18 mouse cellular contexts compared by ENCODE assay signal in genomic region chr1:170834756-170835155, GRCm38 (mm10). TPM values are rescaled to one million over a fixed set of nuclear protein-coding genes. Genes with fewer than 3 reads are reported as not detected.
DNase-seq lines count a peak whose midpoint lies in the region; ATAC-seq lines count a peak whose summit lies in the region.
"Had no signal": no experiment of that assay in that cellular context is flagged by ENCODE, and none has a peak within 500 bp of the region (broad histone marks: within the 10 kb centered on the region; RNA-seq: fewer than 3 reads in every experiment).

No protein-coding gene starts in this region.

- H3K36me3 ChIP-seq in kidney, embryonic 16.5 days (ENCODE audit: insufficient read depth, low read length) = peaks cover 6% of the 10 kb centered on the region; the same call in 1 of the 2 replicates
- 0 out of 2 replicates have a peak, but pooled peaks cover 2% of the 10 kb centered on the region for H3K36me3 ChIP-seq in forebrain, embryonic 12.5 days (replicated peaks)
- H3K36me3 ChIP-seq: hindbrain, embryonic 15.5 days had no signal

- H3K4me3 ChIP-seq in kidney, embryonic 16.5 days (ENCODE audit: low read length) = no peak overlapping the region
- no peak overlapping the region for H3K4me3 ChIP-seq in forebrain, embryonic 12.5 days (replicated peaks)
- H3K4me3 ChIP-seq: erythroblast, embryonic 14.5 days; gastrocnemius, adult 2 months; hindbrain, embryonic 15.5 days; lung, embryonic 15.5 days had no signal

- H3K27ac ChIP-seq in kidney, embryonic 16.5 days (ENCODE audit: low read length) = no peak overlapping the region
- H3K27ac ChIP-seq in forebrain, embryonic 12.5 days = no peak overlapping the region
- H3K27ac ChIP-seq: gastrocnemius, adult 2 months; hindbrain, embryonic 15.5 days; lung, embryonic 15.5 days had no signal

- intact Hi-C loops in left cerebral cortex, postnatal 10 days (cut with DNase I) = no loop called here

- peak; percentile 11 to 32 for DNase-seq in kidney, adult 8-10 months
- peak; percentile 14 for DNase-seq in urinary bladder, postnatal 14 days (ENCODE audit: low spot score)
- no peak for DNase-seq in urinary bladder, postnatal 25 days (ENCODE audit: low spot score)
- peak; percentile 22 to 43 for DNase-seq in cerebellum, postnatal 25 days
- no peak for DNase-seq in left cerebral cortex, postnatal 10 days (ENCODE audit: extremely low spot score in 1 of 2, low spot score in 2 of 2)
- DNase-seq: adrenal gland, postnatal 25 days; embryo, embryonic 11 days; forebrain, postnatal 0 days; gastrocnemius, adult 2 months; heart, adult 18-20 months; right cerebral cortex, postnatal 4 days had no signal

- no peak overlapping the region for H3K9ac ChIP-seq in kidney, embryonic 16.5 days (replicated peaks; ENCODE audit: low read length)
- H3K9ac ChIP-seq in forebrain, embryonic 12.5 days = no peak overlapping the region
- H3K9ac ChIP-seq: forebrain, postnatal 0 days; hindbrain, embryonic 15.5 days; lung, embryonic 15.5 days had no signal

- 82% methylated on average over 9 of the region's 9 CpGs for WGBS in kidney, embryonic 16.5 days
- 80% methylated on average over 9 of the region's 9 CpGs for WGBS in forebrain, embryonic 12.5 days

- H3K9me3 ChIP-seq in kidney, embryonic 16.5 days (ENCODE audit: low read length) = no peaks in the 10 kb centered on the region
- H3K9me3 ChIP-seq in forebrain, embryonic 12.5 days = no peaks in the 10 kb centered on the region
- H3K9me3 ChIP-seq: hindbrain, embryonic 15.5 days; lung, embryonic 15.5 days had no signal

- no peaks in the 10 kb centered on the region for H3K4me1 ChIP-seq in kidney, embryonic 16.5 days (ENCODE audit: insufficient read depth, low read length)
- H3K4me1 ChIP-seq in forebrain, embryonic 12.5 days = no peaks in the 10 kb centered on the region
- H3K4me1 ChIP-seq: hindbrain, embryonic 15.5 days; lung, embryonic 15.5 days had no signal

- no peak overlapping the region for H3K4me2 ChIP-seq in kidney, embryonic 16.5 days (replicated peaks; ENCODE audit: low read depth, low read length)
- no peak overlapping the region for H3K4me2 ChIP-seq in forebrain, embryonic 12.5 days
- H3K4me2 ChIP-seq: hindbrain, embryonic 15.5 days; lung, embryonic 15.5 days had no signal

- ATAC-seq in kidney, embryonic 16.5 days (ENCODE audit: low FRiP score, low TSS enrichment) = no peak
- no peak for ATAC-seq in forebrain, embryonic 12.5 days (ENCODE audit: low FRiP score)
- ATAC-seq: activated CD4-positive, CD25-positive, alpha-beta regulatory T cell, adult 4 months; forebrain, postnatal 0 days had no signal

- H3K27me3 ChIP-seq in kidney, embryonic 16.5 days (ENCODE audit: insufficient read depth, low read length) = no peaks in the 10 kb centered on the region
- no peaks in the 10 kb centered on the region for H3K27me3 ChIP-seq in forebrain, embryonic 12.5 days
- H3K27me3 ChIP-seq: hindbrain, embryonic 15.5 days; lung, embryonic 15.5 days had no signal

RNA-seq across cellular contexts. Expression of gene Atf6, which starts 32.8 kb away (rescaled TPM):
- 8.7 and 9.6 TPM in 2 replicates for polyA plus RNA-seq in kidney, embryonic 16.5 days (2015; fragmentation: Nextera tagmentation; extraction: Ambion mirVana)
- 8.7 and 8.9 TPM in 2 replicates for polyA plus RNA-seq in forebrain, embryonic 12.5 days (2016; fragmentation: Nextera tagmentation; extraction: Ambion mirVana)
- 10 to 100 TPM; 19.9 to 20.9 TPM for total RNA-seq in left cerebral cortex, postnatal 10 days (2021)

RNA-seq across cellular contexts. Expression of gene Gm26620, which starts 50.1 kb away (rescaled TPM):
- polyA plus RNA-seq in kidney, embryonic 16.5 days (2015; fragmentation: Nextera tagmentation; extraction: Ambion mirVana) = 0.58 and 0.64 TPM in 2 replicates
- not detected in 2 replicates for polyA plus RNA-seq in forebrain, embryonic 12.5 days (2016; fragmentation: Nextera tagmentation; extraction: Ambion mirVana)
- under 1 TPM; 0.45 to 0.58 TPM for total RNA-seq in left cerebral cortex, postnatal 10 days (2021)
- total RNA-seq: monocyte, adult 5-6 weeks had no signal
- polyA plus RNA-seq: activated CD4-positive, CD25-positive, alpha-beta regulatory T cell, adult 4 months had no signal

RNA-seq across cellular contexts. Expression of gene Dusp12, which starts 50.6 kb away (rescaled TPM):
- 39.5 and 40.5 TPM in 2 replicates for polyA plus RNA-seq in kidney, embryonic 16.5 days (2015; fragmentation: Nextera tagmentation; extraction: Ambion mirVana)
- polyA plus RNA-seq in forebrain, embryonic 12.5 days (2016; fragmentation: Nextera tagmentation; extraction: Ambion mirVana) = 28.6 and 33.3 TPM in 2 replicates
- total RNA-seq in left cerebral cortex, postnatal 10 days (2021) = 10 to 100 TPM; 14.9 to 20.4 TPM

Comparison
In these comparisons a context has a peak if more than half of its experiments do, and no peak if none do; other contexts are left out.
1. DNase-seq: peak in kidney, adult 8-10 months (2 of 2), urinary bladder, postnatal 14 days (single experiment) and cerebellum, postnatal 25 days (2 of 2); none in urinary bladder, postnatal 25 days (single experiment) and left cerebral cortex, postnatal 10 days (0 of 2).